Mouse (Mus musculus): ENCODE measurements at regions not wholly inside any gene's neighbourhood (a gene's known extent, or its start where the extent isn't known, plus 50 kb on each side); places are given as distances from the start of the nearest gene placed in this dataset.

GRCm38 (mm10) chr3:70097813-70098212, 90.4 kb downstream of the Otol1 start:
- TF ChIP-seq CTCF (IDR thresholded peaks at IDR 0.05) = no peak
- no peak for TF ChIP-seq EP300 (IDR thresholded peaks at IDR 0.05)

Measured in lung, postnatal 0 days (tissue).